Mouse (Mus musculus) cerebellum, adult 2 months (tissue): ENCODE measurements around the gene Pbx1. TPM values are rescaled to one million over a fixed set of nuclear protein-coding genes. Genes with fewer than 3 reads are reported as not detected.
A peak's percentile ranks its signal among the peaks of the same experiment; 100 is the strongest.

Source experiments
- DNase-seq, 2 experiments: peaks; one replicate each; pipeline ENCODE4 v3.0.0; 2021
- H3K27ac ChIP-seq: fragments of 200-500 bp; 2 replicates; pipeline ENCODE4 v1.5.1; 2012; ENCODE audit warnings: low read length, control low read depth, inconsistent platforms; ENCODE audit not compliant: insufficient read depth
- H3K27me3 ChIP-seq: fragments of 200-500 bp; 2 replicates; pipeline ENCODE4 v1.6.1; 2012; ENCODE audit warnings: inconsistent platforms, mild to moderate bottlenecking, low read length, moderate library complexity; ENCODE audit not compliant: control insufficient read depth, insufficient read depth
- H3K4me1 ChIP-seq: fragments of 200-500 bp; 2 replicates; pipeline ENCODE4 v1.6.1; 2011; ENCODE audit warnings: low read length; ENCODE audit not compliant: control insufficient read depth, insufficient read depth
- H3K4me3 ChIP-seq: fragments of 200-500 bp; replicated peaks from 2 replicates; pipeline ENCODE3; 2011; ENCODE audit warnings: mild to moderate bottlenecking, low read depth, low read length, control low read depth; ENCODE audit not compliant: insufficient read depth
- CTCF ChIP-seq: fragments of 200-500 bp; IDR thresholded peaks from 2 replicates; pipeline ENCODE4 v1.5.1; 2011; ENCODE audit warnings: low read depth, mild to moderate bottlenecking, control low read depth, low read length, moderate library complexity, borderline replicate concordance; ENCODE audit not compliant: insufficient read depth
- POLR2A ChIP-seq: fragments of 200-500 bp; IDR thresholded peaks from 2 replicates; pipeline ENCODE4 v1.6.1; 2011; ENCODE audit warnings: low read length, control low read depth, borderline replicate concordance; ENCODE audit not compliant: insufficient read depth
- whole genome bisulfite sequencing: fragments of 180-500 bp; shearing (Covaris S2); methylation state at CpG from one replicate; pipeline ENCODE4 v1.1.7; 2018; 5-methylcytosine and 5-hydroxymethylcytosine counted together
- polyA plus RNA-seq: library from polyadenylated mRNA; depleted of rRNA; stranded (reverse); fragments of >200 nt; gene quantifications from 2 replicates; pipeline ENCODE4 v1.2.3, GENCODE M21; 2012

The Pbx1 gene
- polyA plus RNA-seq, 1 experiment = 34.9 TPM

DNA sequence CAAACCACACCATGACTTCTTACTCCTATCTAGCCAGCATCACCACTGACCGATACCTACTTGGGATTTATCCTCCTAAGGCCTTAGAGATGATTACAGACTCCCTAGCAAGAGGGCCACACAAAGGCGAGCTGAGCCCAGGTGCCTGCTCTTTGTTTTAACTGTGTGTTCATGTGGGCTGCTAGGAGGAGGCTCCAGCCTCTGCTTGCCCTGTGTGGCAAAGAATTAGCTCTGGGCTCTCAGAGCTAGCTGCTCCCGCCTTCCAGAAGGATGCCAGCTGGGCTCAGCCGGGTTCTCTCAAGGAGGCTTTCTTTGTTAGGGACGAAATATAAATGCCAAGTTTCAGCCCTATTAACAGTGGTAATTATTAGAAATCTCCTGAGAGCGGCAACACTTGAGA is 14.4 kb downstream of the Pbx1 start:
- Histone ChIP-seq H3K4me3 (no peak overlapping the region), H3K27ac (no peak overlapping the region), H3K4me1 (peaks cover 7% of the 10 kb centered on the region), H3K27me3 (no peaks in the 10 kb centered on the region)
- no peak for TF ChIP-seq POLR2A
- no peak for TF ChIP-seq CTCF
- WGBS = 33% methylated on average over 6 of the region's 6 CpGs
- peak in 1 of 2 experiments; percentile 32 for DNase-seq

DNA sequence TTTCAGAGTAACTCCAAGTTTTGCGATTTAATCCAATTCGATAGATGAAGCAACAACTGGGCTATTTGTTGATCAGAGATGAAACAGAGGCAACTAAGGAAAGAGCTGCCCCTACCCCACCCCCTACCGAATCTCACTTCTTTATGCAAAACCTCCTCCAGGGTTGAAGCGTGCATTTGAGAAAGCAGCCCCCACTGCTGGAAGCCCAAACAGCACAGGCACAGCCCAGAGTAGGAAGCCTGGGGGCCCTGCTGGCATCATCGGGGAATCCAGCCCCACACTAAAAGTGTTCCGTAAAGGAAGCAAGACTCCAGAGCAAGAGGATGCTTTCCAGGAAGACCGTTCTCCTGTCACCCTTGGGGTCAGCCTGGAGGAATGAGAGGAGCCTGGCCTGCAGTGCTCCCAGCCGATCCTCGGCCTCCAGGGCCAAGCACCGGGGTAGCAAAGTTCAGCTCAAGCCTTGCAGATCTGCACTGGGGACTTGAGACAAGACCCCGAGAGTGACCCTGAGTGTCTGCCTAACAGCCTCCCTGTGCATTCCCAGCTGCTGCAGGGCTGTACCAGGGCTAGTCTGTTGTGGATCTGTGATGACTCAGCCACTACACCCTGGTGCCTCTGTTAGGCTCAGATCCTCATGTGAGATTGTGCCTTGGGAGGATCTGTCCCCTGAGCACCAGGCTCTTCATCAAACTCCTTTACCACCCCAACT is 15.2 kb downstream of the Pbx1 start:
- Histone ChIP-seq H3K4me1 (peaks cover 7% of the 10 kb centered on the region), H3K27me3 (no peaks in the 10 kb centered on the region), H3K27ac (no peak overlapping the region), H3K4me3 (no peak overlapping the region)
- DNase-seq = peak in 1 of 2 experiments; percentile 17
- WGBS = 62% methylated on average over 11 of the region's 11 CpGs
- TF ChIP-seq POLR2A (no peak), CTCF (no peak)

DNA sequence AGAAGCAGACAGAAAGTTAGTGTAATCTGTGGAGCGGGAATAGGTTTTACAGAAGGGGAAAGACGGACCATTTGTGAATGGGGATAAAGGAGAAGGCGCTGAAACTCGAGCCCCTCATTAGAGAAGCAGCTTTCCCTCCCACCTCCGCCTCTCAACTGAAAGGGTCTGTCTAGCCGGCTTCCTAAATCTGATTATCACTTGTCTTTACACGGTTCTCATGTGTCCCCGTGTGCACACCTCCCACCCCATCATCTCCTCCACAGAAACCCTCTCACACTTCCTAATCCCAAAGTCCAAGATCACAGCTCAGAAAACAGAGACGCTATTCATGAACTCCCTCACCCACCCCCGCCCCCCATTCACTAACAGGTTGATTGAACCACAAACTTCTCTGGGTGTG is 21.5 kb downstream of the Pbx1 start:
- TF ChIP-seq POLR2A (no peak), CTCF (no peak)
- 56% methylated on average over 10 of the region's 10 CpGs for WGBS

DNA sequence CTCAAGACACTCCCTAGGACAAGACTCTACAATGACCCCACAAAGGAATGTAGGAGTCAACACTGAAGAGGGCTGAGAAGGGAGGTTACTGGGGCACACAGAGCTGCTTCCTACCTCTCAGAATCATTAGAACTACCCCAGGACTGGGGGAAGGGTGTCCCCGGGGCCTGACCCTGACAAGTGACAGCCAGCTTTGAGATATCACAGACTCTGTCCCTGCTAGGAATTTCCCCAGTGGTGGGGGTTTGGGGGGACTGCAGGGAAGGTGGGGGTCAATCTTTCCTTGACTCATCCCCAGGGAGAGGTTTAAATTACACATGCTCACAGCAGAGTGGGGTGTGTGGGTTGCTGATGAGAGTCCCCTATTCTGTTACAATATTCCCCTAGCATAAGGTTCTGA is 22.0 kb downstream of the Pbx1 start:
- DNase-seq = no peak
- no peaks in the 10 kb centered on the region; the same call in 1 of the 2 replicates for H3K4me1 ChIP-seq
- no peak for TF ChIP-seq POLR2A
- TF ChIP-seq CTCF = no peak
- no peak overlapping the region for H3K4me3 ChIP-seq
- WGBS = 38% methylated on average over 1 of the region's 1 CpGs
- no peak overlapping the region for H3K27ac ChIP-seq
- H3K27me3 ChIP-seq = no peaks in the 10 kb centered on the region

More for the DNA sequence above, 21.5 kb downstream of the Pbx1 start:
- Histone ChIP-seq H3K4me3 (no peak overlapping the region), H3K4me1 (no peaks in the 10 kb centered on the region; the same call in 1 of the 2 replicates), H3K27me3 (no peaks in the 10 kb centered on the region), H3K27ac (no peak overlapping the region)
- DNase-seq = no peak

DNA sequence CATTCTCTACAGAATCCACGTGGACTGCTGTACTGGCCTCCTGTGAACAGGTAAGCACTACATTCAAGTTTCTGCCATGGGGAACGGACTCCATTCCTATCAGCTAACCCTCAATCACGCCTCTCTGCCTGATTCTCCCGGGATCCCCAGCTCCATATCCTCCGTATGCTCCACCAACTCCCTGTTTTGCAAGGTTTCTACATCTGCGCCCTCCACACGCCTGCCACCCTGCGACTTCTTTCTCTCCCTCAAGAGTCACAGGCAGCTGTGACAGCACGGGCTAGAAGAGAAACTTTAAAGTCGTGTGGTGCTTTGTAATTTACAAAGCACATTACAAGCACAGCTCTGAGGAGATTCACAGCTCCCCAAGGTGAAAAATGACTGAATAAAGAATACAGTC is 23.3 kb downstream of the Pbx1 start:
- 75% methylated on average over 10 of the region's 10 CpGs for WGBS
- Histone ChIP-seq H3K27ac (no peak overlapping the region), H3K4me3 (no peak overlapping the region), H3K4me1 (no peaks in the 10 kb centered on the region; the same call in 1 of the 2 replicates), H3K27me3 (no peaks in the 10 kb centered on the region)
- no peak for DNase-seq
- no peak for TF ChIP-seq CTCF
- TF ChIP-seq POLR2A = no peak

DNA sequence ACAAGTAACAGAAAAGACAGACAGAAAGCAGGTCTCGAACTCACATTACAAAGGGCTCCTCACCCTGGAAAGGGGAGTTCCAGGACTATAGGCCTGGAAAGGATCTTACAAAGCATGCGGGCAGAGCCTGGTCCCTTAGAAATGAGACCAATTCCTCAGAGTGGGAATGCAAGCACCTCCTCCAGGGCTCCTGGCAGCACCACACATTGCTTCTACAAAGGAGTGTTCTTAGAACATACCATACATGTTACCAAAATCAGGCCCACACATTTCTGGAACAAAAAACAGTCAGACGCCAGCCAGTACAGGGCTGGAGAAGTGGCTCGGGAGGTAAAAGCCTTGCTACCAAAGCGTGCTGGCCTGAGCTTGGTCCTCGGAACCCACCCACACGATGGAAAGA is 24.1 kb downstream of the Pbx1 start:
- WGBS = 90% methylated on average over 7 of the region's 7 CpGs
- Histone ChIP-seq H3K4me1 (no peaks in the 10 kb centered on the region; the same call in 1 of the 2 replicates), H3K27me3 (no peaks in the 10 kb centered on the region), H3K27ac (no peak overlapping the region), H3K4me3 (no peak overlapping the region)
- TF ChIP-seq CTCF (no peak), POLR2A (no peak)
- no peak for DNase-seq

DNA sequence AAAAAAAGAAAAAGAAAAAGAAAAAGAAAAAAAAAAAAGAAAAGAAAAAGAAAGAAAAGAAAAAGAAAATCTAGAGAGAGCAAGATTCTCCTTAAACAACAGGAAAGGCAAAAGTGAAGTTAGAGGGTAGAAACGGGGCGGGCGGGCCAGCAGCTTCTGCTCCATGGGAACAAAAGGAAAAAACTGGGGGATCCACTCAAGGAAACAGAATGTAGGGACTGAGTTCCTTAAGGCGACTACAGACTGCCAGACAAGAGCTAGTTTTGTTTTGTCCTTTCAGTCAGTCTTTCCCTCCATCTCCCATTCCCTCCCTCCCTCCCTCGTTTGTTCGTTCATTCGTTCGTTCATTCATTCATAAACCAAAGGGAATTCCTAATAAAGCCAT is 25.8 kb downstream of the Pbx1 start:
- TF ChIP-seq CTCF (no peak), POLR2A (no peak)
- Histone ChIP-seq H3K4me3 (no peak overlapping the region), H3K27ac (no peak overlapping the region), H3K27me3 (no peaks in the 10 kb centered on the region), H3K4me1 (no peaks in the 10 kb centered on the region; the same call in 1 of the 2 replicates)
- DNase-seq = no peak
- 67% methylated on average over 8 of the region's 8 CpGs for WGBS

DNA sequence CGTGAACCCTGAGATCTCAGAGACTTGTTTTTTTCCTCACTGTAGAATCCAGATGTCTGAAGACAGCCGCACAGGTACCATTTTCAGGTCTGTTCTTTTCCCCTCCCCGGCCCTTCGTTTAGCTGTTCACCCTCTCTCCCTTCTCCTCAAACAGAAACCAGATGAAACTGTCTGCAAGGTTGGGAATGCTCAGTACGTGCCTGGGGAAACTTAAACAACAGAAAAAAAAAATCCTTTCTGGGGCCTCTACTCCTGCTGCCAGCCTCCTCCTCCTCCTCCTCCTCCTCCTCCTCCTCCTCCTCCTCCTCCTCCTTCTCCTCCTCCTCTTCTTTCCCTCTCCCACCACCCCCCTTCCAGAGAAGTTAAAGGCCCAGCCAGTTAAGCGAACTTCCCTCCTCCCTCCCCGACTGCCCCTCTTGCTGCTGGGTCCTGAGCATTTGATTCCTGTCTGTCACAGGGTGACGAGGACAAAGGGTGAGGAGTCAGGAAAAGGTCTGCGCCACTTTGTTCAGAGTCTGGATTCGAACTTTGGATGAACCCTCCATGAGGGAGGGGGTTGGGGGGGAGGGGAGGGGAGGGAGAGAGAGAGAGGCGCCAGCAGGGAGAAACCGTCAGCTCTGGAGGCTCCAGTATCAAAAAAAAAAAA is 26.3 kb downstream of the Pbx1 start:
- no peaks in the 10 kb centered on the region for H3K27me3 ChIP-seq
- H3K4me1 ChIP-seq = no peaks in the 10 kb centered on the region; the same call in 1 of the 2 replicates
- whole genome bisulfite sequencing = 73% methylated on average over 12 of the region's 12 CpGs
- no peak overlapping the region for H3K27ac ChIP-seq
- TF ChIP-seq POLR2A (no peak), CTCF (no peak)
- H3K4me3 ChIP-seq = no peak overlapping the region
- no peak for DNase-seq
